Mouse (Mus musculus): ENCODE data around the gene Trpc4ap.

The Trpc4ap gene

DNA sequence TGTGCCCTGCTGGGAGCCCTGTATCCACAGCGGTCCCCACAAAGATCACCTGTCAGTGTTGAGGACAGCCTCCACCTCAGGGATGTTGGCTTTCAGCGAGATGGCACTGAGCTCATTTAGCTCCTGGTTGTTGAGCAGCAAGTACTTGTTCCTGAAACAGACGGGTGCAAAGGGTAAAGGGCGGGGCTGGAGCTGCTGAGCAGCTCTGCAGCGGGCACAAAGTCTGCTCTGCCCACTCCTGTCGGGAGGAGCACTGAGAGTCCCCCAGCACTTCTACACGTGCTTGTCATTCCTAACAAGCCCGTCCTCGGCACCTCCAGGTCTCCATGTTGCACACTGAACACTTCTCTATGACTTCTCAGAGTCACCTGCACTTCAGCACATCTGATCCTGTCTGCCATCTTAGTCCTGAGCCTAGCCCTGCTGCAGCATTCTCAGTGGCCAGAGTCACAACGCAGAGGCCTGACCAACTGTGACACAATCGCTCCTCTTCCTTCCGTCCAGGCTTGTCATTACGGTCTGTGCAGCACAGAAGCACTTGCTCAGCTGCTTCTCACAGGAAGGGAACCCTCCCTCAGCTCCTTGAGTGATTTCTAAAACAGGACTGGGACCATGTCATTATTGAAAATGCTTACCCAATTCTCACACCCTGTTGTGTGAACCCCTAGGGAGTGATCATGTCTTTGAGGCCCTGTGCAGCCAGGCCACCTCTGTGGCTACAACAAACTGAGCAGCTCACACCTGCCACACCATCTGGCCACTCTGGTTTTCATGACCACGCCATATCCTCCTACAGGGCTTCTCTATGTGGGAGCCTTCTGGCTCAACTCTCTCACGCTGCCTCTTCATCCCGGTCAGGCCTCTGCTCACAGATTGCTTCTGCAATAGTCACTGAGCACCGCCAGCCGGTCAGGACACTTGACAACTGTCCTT, 50.4 kb downstream of the Trpc4ap start:
- DNase-seq (ENCODE audit: low spot score in 2 of 2): peak in 1 of 2 experiments; percentile 46

DNA sequence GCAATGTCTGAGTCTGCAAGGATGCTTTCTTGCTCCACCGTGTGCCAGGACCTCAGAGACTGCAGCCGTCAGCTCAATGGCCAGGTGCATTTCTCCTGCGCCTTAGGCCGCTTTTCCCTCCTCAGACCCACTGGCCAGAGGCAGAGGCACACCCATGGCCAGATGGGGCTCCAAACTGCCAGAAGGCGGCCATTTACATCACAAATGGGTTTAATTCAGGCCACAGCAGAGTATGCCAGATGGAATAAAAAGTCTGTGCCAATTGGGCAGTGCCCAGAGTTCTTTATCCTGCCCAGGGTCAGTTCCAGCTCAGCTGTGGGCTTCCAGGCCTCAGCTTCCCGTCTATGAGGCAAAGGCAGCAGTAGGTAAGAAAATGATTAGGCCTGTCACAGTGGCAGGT, 51.5 kb downstream of the Trpc4ap start:
- DNase-seq (ENCODE audit: low spot score in 2 of 2): peak in 1 of 2 experiments; percentile 69

DNA sequence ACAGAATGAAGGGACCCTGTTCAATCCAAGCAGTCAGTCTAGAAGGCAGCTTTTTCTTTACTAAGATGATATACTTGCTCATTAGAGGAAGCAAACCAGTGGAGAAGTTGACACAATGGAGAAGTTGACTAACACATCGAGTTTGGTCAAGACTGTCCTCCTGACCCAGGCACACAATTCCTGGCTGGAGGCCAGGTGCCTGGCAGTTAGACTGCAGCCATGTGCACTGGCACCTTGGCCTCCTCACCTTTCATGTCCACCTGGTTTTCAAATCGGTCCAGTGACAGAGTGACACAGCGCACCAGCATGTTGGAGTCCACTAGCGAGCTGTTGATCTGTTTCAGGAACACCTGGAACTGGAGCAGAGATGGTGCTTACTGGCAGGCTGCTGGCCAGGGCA, 54.8 kb downstream of the Trpc4ap start:
- DNase-seq (ENCODE audit: low spot score in 2 of 2): no peak

DNA sequence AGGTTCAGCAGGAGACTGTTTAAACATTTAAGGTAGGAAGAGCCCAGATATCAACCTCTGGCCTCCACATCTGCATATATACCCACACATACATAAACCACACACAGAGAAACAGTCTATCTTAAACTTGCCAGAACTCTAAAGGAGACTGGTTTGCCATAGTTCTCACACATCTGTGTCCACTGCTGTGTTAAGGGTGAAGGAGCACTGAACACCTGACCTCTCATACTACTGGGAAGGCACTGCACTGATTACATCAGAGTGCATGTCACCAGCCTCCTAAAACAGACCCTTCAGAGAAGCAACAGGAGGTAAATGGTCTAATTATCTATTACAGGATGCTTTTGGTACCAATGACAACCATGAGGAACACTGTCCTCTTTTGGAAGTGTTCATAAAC, 55.3 kb downstream of the Trpc4ap start:
- DNase-seq (ENCODE audit: low spot score in 2 of 2): no peak

DNA sequence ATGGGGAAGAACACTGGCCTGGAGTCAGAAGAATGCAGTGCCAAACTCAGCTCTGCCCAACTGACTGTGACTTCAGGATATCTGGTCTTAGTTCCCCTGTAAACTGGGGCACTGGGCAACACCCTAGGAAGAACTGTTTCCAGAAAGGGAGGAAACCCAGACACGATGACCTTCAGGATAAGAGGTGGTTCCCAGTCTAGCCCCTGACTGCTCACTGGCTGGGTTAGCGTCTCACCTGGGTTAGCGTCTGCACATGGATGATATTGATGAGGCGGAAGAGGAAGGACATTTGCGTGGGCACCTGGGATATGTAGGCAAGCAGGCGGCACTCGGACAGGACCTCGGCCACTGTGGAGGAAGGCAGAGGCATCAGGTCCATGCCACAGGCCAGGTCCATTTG, 56.2 kb downstream of the Trpc4ap start:
- no peak for DNase-seq (ENCODE audit: low spot score in 2 of 2)

DNA sequence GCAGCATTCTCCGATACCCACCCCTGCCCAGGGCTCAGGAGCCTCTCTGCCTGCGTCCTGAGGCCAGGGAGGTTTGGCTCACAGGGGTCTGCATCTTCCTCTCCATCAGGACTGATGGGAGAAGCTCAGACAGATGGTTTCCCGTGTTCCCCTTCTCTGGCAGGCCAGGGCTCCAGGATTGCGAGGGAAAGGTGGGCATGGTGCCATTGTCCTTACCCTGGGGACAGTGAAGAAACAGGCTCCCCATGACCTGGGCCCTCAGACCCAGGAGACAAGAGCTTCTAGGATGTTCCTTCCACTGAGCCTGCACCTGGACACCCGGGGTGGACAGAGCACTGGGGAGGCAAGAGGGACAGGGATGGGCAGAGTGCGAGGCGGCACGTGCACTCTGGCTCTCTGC, 57.6 kb downstream of the Trpc4ap start:
- DNase-seq (ENCODE audit: low spot score in 2 of 2): no peak

DNA sequence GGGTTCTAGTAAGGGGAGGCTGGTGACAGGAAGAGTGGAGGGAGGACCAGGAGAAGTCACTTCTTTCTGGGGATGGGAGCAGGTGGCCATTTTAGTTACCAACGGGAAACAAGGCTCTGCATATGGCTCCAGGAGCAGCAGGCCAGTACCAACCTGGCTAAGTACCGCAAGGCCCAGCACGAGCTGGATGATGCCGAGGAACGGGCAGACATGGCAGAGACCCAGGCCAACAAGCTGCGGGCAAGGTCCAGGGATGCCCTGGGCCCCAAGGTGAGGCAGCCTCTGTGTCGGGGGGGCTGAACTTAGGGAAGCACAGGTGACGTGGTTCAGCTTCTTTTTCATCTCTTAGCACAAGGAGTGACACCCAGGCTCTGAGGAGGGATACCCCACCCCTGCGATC, 58.5 kb downstream of the Trpc4ap start:
- no peak for DNase-seq (ENCODE audit: low spot score in 2 of 2)

DNA sequence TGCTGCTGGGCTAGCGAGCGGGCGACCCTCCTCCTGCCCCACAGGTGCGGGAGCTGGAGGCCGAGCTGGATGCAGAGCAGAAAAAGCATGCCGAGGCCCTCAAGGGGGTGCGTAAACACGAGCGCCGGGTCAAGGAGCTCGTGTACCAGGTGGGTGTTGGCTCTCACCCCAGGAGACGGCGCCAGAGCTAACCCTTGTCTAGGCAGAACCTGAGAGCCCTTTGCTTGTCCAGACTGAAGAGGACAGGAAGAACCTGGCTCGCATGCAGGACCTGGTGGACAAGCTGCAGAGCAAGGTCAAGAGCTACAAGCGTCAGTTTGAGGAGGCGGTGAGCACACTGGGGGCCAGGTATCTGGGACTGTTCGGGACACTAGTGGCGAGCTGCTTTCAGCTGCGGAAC, 59.1 kb downstream of the Trpc4ap start:
- DNase-seq (ENCODE audit: low spot score in 2 of 2): no peak

DNA sequence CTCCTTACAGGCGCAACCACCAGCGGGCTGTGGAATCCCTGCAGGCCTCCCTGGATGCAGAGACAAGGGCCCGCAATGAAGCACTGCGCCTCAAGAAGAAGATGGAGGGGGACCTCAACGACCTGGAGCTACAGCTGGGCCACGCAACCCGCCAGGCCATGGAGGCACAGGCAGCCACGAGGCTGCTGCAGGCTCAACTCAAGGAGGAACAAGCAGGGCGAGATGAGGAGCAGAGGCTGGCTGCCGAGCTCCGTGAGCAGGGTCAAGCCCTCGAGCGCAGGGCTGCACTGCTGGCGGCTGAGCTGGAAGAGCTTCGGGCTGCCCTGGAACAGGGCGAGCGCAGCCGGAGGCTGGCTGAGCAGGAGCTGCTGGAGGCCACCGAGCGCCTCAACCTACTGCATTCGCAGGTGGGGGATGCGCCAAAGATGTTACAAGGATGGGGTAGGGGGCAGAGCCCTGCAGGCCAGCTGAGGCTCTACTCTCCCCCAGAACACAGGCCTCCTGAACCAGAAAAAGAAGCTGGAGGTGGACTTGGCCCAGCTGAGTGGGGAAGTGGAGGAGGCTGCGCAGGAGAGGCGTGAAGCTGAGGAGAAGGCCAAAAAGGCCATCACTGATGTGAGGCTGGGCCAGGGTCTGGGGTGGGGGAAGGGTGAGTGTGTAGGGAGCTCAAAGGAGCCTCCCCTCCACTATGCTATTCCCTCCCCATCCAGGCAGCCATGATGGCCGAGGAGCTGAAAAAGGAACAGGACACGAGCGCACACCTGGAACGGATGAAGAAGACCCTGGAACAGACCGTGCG, 59.8 kb downstream of the Trpc4ap start:
- no peak for DNase-seq (ENCODE audit: low spot score in 2 of 2)

DNA sequence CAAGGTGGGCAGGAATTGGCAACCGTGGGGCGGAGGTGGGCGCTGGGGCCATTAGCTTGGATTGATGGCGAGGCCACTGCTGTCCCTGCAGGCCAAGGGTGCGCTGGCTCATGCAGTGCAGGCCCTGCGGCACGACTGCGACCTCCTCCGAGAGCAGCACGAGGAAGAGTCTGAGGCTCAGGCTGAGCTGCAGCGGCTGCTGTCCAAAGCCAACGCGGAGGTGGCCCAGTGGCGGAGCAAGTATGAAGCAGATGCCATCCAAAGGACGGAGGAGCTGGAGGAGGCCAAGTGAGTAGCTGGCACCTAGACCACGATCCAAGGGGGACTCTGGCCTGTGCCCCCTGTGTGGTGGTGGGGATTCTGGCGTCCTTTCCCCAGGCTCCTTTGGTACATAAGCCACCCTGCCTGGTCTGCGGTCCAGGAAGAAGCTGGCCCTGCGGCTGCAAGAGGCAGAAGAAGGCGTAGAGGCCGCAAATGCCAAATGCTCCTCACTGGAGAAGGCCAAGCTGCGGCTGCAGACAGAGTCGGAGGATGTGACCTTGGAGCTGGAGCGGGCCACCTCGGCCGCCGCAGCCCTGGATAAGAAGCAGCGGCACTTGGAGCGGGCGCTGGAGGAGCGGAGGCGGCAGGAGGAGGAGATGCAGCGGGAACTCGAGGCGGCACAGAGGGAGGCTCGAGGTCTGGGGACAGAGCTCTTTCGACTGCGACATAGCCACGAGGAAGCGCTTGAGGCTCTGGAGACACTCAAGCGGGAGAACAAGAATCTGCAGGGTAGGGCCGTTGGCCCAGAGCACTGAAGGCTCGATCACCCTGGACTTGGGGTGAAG, 61.4 kb downstream of the Trpc4ap start:
- no peak for DNase-seq (ENCODE audit: low spot score in 2 of 2)

DNA sequence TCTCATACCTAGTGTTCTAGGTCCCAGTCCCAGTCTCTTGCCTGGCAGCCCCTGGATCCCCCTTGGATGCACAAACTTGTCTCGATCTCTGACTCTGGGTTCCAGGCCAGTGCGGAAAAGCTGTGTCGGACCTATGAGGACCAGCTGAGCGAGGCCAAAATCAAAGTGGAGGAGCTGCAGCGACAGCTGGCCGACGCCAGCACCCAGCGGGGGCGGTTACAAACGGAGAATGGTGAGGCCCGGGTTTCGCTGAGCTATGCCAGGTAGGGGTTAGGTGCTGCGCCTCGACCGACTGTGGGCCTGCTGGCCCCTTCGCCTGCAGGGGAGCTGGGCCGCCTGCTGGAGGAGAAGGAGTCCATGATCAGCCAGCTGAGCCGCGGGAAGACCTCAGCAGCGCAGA, 62.0 kb downstream of the Trpc4ap start:
- DNase-seq (ENCODE audit: low spot score in 2 of 2): no peak

DNA sequence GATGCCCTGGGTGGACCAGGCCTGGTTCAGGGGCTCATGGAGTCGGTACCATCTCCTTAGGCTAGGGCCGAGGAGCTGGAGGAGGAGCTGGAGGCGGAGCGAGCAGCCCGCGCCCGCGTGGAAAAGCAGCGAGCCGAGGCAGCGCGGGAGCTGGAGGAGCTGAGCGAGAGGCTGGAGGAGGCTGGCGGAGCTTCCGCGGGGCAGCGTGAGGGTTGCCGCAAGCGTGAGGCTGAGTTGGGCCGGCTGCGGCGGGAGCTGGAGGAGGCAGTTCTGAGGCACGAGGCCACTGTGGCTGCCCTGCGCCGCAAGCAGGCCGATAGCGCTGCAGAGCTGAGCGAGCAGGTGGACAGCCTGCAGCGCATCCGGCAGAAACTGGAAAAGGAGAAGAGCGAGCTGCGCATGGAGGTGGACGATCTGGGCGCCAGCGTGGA, 62.9 kb downstream of the Trpc4ap start:
- DNase-seq (ENCODE audit: low spot score in 2 of 2): peak in 1 of 2 experiments; percentile 79

DNA sequence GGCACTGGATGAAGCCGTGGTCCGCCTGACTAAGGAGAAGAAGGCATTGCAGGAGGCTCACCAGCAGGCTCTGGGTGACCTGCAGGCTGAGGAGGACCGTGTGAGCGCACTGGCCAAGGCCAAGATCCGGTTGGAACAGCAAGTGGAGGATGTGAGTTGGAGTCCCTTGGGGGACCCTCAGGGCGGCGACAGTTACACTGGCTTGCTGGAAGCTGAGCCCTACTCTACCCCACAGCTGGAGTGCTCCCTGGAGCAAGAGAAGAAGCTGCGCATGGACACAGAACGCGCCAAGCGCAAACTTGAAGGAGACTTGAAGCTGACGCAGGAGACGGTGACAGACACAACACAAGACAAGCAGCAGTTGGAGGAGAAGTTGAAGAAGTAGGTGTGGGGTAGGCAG, 63.7 kb downstream of the Trpc4ap start:
- no peak for DNase-seq (ENCODE audit: low spot score in 2 of 2)

DNA sequence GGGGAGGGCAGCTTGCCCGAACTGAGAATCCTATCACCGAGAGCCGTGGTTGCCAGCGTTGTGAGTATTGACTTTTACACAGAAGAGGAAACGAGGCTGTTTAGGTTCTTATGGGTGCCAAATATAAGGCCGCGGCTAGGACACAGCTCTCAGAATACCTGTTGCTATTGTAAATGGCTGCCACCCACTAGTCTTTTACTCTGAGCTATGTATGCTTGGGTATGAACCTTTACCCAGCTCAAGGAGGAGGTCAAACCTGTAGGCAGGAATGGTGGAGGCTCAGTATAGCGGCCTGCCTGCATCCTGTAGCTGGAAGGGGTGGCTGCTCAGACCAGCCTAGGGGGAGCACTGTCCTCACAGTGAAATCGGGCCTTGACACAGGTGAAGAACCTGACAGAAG, 64.1 kb downstream of the Trpc4ap start:
- DNase-seq (ENCODE audit: low spot score in 2 of 2): no peak

DNA sequence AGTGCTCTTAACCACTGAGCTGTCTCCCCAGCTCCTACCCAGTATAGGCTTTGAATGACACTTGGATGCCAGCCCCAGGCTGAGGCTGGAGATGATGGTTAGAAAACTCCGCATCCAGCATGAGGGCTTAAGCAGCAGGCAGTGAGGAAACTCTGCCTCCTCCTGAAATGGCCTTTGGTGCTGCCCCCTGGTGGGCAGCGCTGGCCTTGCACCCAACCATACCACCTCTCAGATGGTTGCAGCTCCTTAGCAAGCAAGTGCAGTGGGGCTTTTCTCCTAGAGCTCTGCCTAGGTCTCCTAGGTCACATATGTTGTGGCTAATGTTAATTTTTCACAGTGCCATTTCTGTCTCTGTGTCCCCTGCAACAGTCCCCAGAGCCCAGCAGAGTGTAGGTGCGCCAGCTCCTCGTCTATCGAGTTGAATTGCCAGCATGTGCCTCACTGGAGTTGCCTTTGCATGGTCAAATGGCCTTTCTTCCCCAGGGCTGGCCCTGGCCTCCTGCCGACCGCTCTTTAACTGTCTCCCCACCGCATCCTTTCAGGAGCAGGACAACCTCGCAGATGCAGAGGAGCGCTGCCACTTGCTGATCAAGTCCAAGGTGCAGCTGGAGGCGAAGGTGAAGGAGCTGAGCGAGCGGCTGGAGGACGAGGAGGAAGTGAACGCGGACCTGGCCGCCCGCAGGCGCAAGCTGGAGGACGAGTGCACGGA, 65.0 kb downstream of the Trpc4ap start:
- DNase-seq (ENCODE audit: low spot score in 2 of 2): peak in 1 of 2 experiments; percentile 74

DNA sequence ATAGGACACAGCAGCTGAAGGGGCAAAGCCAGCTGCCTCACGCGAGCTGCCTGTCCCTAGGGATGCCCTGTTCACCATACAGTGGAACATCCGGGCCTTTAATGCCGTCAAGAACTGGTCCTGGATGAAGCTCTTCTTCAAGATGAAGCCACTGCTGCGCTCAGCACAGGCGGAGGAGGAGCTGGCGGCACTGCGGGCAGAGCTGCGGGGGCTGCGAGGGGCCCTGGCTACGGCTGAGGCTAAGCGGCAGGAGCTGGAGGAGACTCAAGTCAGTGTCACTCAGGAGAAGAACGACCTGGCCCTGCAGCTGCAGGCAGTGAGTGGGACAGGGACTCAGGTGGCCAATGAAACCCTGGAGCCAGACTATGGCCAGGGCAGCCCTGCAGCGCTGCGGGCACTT, 65.9 kb downstream of the Trpc4ap start:
- no peak for DNase-seq (ENCODE audit: low spot score in 2 of 2)

DNA sequence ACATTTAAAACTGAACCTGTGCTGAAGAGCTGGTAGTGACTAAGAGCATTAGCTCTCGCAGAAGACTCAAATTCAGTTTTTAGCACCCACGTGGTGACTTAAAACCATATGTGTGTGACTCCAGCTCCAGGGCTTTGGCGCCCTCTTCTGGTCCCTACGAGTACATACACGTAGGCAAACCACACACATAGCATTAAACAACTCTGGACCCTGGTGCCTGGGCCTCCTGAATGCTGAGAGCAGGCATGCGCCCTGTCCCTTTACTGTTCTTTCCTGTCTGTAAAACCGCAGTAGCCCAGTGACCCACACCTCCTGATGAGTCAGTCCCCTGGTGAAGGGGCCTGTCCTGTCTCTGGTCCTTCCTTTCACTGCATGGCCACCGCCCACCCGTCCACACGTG, 67.5 kb downstream of the Trpc4ap start:
- no peak for DNase-seq (ENCODE audit: low spot score in 2 of 2)

DNA sequence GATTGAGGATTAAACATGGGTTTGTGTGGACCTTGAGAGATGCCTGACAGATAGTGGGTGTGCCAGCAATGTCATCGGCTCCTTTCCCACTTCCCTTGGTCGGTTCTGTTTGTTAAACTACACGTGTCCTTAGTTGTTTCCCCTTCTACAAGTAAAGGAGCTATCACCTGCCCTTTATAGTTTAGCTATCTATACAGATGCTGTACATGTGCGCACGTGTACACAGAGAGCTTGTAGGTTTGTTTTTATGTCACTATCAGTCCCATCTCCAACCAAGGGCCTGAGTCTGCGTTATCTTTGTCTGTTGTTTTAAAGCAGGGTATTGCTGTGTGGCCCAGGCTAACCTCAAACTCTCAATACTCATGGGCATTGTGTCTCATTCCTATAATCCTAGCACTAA, 68.2 kb downstream of the Trpc4ap start:
- no peak for DNase-seq (ENCODE audit: low spot score in 2 of 2)

DNA sequence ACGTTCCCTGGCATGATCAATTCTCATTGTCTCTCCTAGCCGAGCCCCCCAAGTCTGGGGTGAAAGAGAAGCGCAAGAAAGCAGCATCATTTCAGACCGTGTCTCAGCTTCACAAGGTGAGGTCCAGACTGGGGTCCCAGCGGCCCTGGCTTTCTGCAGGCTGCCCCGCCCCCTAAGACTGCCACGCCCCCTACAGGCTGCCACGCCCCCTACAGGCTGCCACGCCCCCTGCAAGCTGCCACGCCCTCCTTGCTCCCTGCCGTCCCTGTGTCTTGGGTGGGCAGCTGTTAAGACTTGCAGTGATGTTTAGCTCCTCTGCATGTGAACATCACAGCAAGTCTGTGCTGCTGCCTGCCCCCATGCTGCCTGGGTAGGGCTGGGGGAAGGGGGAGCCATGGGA, 69.6 kb downstream of the Trpc4ap start:
- no peak for DNase-seq (ENCODE audit: low spot score in 2 of 2)

DNA sequence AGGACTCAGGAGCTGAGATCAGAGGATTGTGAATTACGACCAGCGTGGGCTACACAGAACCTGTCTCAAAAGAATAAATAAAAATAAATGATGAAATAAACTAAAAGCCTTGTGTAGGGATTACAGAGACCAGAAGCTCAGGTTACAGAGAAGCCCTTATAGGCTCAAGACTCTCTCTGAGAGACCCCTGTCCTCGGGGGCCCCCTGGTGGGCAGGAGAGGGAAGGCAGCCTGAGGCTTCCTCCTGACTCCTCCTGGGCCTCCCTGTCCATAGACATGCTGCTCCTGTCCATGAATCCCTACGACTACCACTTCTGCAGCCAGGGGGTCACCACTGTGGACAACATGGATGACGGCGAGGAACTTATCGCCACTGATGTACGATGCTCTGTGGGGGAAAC, 72.4 kb downstream of the Trpc4ap start:
- DNase-seq (ENCODE audit: low spot score in 2 of 2): peak in 1 of 2 experiments; percentile 93

DNA sequence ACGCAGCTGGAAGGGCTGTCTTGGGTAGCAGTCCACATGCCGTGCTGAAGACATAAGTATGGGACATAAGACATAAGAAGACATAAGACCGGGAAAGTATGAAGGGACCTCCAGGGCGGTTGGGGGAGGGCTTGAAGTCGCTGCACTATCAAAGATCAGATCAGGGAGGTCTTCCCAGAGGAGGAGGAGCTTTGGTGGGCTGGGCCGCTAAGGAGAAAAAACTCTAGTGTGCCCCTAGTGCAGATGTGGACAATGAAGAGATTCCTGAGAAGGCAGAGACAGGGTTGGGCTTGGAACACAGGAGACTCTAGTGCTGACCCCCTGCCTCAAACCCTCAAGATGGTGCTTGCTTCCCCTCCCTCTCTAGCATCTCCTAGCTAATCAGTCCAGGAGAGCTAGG, 75.2 kb downstream of the Trpc4ap start:
- no peak for DNase-seq (ENCODE audit: low spot score in 2 of 2)
